Mouse (Mus musculus): ENCODE data around the gene Slfn4. TPM values are rescaled to one million over a fixed set of nuclear protein-coding genes. Genes with fewer than 3 reads are reported as not detected.

Gene Slfn4
- polyA plus RNA-seq (2014; fragmentation: Illumina TruSeq; extraction: RNeasy Lipid Tissue Mini Kit (QIAGEN cat#74804); ENCODE audit: low read depth, low replicate concordance) = 0.45 TPM

GRCm38 (mm10) chr11:83174948-83175539, at the start of gene Slfn4:
Gene Slfn4 (plus strand): TSS chr11:83175186.

GRCm38 (mm10) chr11:83191134-83191893, 16.3 kb downstream of the Slfn4 start, which contains the start of gene Slfn3:
Gene Slfn3 (plus strand): TSS chr11:83191330.

Other genes starting within 250 kb of the Slfn4 start
- gene Slfn5, start 223.8 kb upstream of the Slfn4 start, polyA plus RNA-seq (2014; fragmentation: Illumina TruSeq; extraction: RNeasy Lipid Tissue Mini Kit (QIAGEN cat#74804); ENCODE audit: low read depth, low replicate concordance) = 7.8 TPM
- 3.2 TPM for gene Slfn9, start 183.4 kb upstream of the Slfn4 start, polyA plus RNA-seq (2014; fragmentation: Illumina TruSeq; extraction: RNeasy Lipid Tissue Mini Kit (QIAGEN cat#74804); ENCODE audit: low read depth, low replicate concordance)
- gene Slfn8, start 154.4 kb upstream of the Slfn4 start, polyA plus RNA-seq (2014; fragmentation: Illumina TruSeq; extraction: RNeasy Lipid Tissue Mini Kit (QIAGEN cat#74804); ENCODE audit: low read depth, low replicate concordance) = 2.5 TPM
- 4.7 TPM for gene Slfn2, start 110.1 kb upstream of the Slfn4 start, polyA plus RNA-seq (2014; fragmentation: Illumina TruSeq; extraction: RNeasy Lipid Tissue Mini Kit (QIAGEN cat#74804); ENCODE audit: low read depth, low replicate concordance)
- 0.61 TPM for gene Slfn1, start 58.3 kb upstream of the Slfn4 start, polyA plus RNA-seq (2014; fragmentation: Illumina TruSeq; extraction: RNeasy Lipid Tissue Mini Kit (QIAGEN cat#74804); ENCODE audit: low read depth, low replicate concordance)
- gene Slfn3, start 16.1 kb downstream of the Slfn4 start, polyA plus RNA-seq (2014; fragmentation: Illumina TruSeq; extraction: RNeasy Lipid Tissue Mini Kit (QIAGEN cat#74804); ENCODE audit: low read depth, low replicate concordance) = 0.29 TPM
- not detected for gene Slfn14, start 111.5 kb downstream of the Slfn4 start, polyA plus RNA-seq (2014; fragmentation: Illumina TruSeq; extraction: RNeasy Lipid Tissue Mini Kit (QIAGEN cat#74804); ENCODE audit: low read depth, low replicate concordance)
- gene Ap2b1, start 123.8 kb downstream of the Slfn4 start, polyA plus RNA-seq (2014; fragmentation: Illumina TruSeq; extraction: RNeasy Lipid Tissue Mini Kit (QIAGEN cat#74804); ENCODE audit: low read depth, low replicate concordance) = 14.0 TPM
- gene Pex12, start 127.4 kb downstream of the Slfn4 start, polyA plus RNA-seq (2014; fragmentation: Illumina TruSeq; extraction: RNeasy Lipid Tissue Mini Kit (QIAGEN cat#74804); ENCODE audit: low read depth, low replicate concordance) = 25.0 TPM
- not detected for gene Rasl10b, start 234.0 kb downstream of the Slfn4 start, polyA plus RNA-seq (2014; fragmentation: Illumina TruSeq; extraction: RNeasy Lipid Tissue Mini Kit (QIAGEN cat#74804); ENCODE audit: low read depth, low replicate concordance)

All from liver, adult 10 weeks (tissue).